Mouse (Mus musculus): ENCODE data around the gene Slc7a15. TPM values are rescaled to one million over a fixed set of nuclear protein-coding genes. Genes with fewer than 3 reads are reported as not detected.
"Not testable (repeated sequence)": the region's sequence is repeated elsewhere in the genome, so short reads cannot be mapped to it uniquely, and the experiment has no call there.

Gene Slc7a15
- polyA plus RNA-seq, 1 experiment, result 0.16 TPM

DNA sequence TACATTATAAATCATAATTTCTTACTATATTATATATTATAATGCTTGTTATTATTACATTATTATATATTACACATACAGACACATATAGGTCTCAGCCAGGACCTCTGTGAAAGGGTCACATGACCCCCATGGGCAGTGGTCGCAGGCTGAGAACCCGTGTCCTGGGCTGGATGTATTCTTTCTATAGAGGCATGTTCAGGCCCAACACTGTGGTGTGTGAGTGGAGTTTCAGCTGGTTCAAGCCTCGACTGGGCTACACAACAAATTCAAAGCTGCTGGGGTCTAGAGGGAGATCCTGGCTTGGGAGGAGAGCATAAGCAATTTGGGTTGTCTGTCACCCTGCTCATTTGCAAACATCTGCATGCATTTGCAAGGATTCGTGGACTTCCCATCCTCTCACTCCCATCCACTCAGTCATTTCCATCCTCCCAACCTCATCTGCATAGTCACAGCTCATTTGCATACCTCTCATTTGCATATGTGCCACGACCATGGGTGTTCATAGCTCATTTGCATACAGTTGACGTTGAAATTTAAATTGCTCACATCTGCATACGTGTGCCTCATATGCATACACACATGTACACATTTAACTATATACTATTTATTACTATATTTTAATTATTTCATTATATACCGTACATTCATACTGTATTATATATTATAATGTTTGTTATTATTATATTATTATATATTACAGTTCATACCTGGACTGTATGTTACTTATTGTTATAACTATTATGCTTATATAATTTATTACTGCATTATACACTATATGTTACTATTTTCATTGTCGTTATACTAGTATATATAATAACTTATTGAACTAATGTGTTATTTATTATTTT is 21.2 kb upstream of the Slc7a15 start:
- WGBS, result 95% methylated on average over 9 of the region's 9 CpGs
- Histone ChIP-seq H3K27me3 (ENCODE audit: control insufficient read depth, insufficient read depth, low read length) (no peaks in the 10 kb centered on the region), H3K36me3 (ENCODE audit: control insufficient read depth, insufficient read depth, low read length) (no peaks in the 10 kb centered on the region), H3K4me3 (ENCODE audit: control insufficient read depth, insufficient read depth, low read length) (no peak overlapping the region), H3K4me1 (replicated peaks; ENCODE audit: control insufficient read depth, insufficient read depth, low read length) (no peaks in the 10 kb centered on the region), H3K27ac (ENCODE audit: control insufficient read depth, insufficient read depth, low read length) (no peak overlapping the region)
- no peak for DNase-seq
- TF ChIP-seq CTCF (IDR thresholded peaks at IDR 0.05; ENCODE audit: borderline replicate concordance, control insufficient read depth, extremely low read depth, insufficient read depth, low read length, poor library complexity) (no peak), POLR2A (IDR thresholded peaks at IDR 0.05; ENCODE audit: control insufficient read depth, extremely low read depth, insufficient read depth, low read length, poor library complexity) (no peak)

- TF ChIP-seq POLR2A (IDR thresholded peaks at IDR 0.05; ENCODE audit: control insufficient read depth, extremely low read depth, insufficient read depth, low read length, poor library complexity) (no peak), CTCF (IDR thresholded peaks at IDR 0.05; ENCODE audit: borderline replicate concordance, control insufficient read depth, extremely low read depth, insufficient read depth, low read length, poor library complexity) (no peak)
- no peak overlapping the region for H3K27ac ChIP-seq (ENCODE audit: control insufficient read depth, insufficient read depth, low read length)
- no peak overlapping the region for H3K4me3 ChIP-seq (ENCODE audit: control insufficient read depth, insufficient read depth, low read length)
- no peaks in the 10 kb centered on the region for H3K27me3 ChIP-seq (ENCODE audit: control insufficient read depth, insufficient read depth, low read length)
- DNase-seq, result no peak
- H3K36me3 ChIP-seq (ENCODE audit: control insufficient read depth, insufficient read depth, low read length), result no peaks in the 10 kb centered on the region
- 96% methylated on average over 3 of the region's 3 CpGs for WGBS
- no peaks in the 10 kb centered on the region for H3K4me1 ChIP-seq (replicated peaks; ENCODE audit: control insufficient read depth, insufficient read depth, low read length)
These were observed 19.4 kb upstream of the Slc7a15 start for GRCm38 (mm10) chr12:8618271-8618670.

DNA sequence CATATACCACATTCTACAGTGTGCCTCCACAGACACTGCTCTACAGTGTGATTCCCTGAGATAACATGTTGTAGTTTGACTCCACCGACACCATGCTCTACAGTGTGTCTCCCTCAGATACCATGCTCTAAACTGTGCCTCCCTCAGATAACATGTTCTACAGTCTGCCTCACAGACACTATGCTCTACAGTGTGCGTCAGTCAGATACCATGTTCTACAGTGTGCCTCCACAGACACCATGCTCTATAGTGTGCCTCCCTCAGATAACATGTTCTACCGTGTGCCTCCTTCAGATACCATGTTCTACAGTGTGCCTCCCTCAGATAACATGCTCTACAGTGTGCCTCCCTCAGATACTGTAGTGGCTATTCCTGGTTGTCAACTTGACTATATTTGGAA is 10.2 kb upstream of the Slc7a15 start:
- WGBS, result 99% methylated on average over 3 of the region's 3 CpGs

GRCm38 (mm10) chr12:8595611-8596010 is 3.3 kb downstream of the Slc7a15 start:
- 96% methylated on average over 7 of the region's 7 CpGs for WGBS

More for the DNA sequence above, 10.2 kb upstream of the Slc7a15 start:
- no peaks in the 10 kb centered on the region for H3K4me1 ChIP-seq (replicated peaks; ENCODE audit: control insufficient read depth, insufficient read depth, low read length)
- H3K4me3 ChIP-seq (ENCODE audit: control insufficient read depth, insufficient read depth, low read length), result no peak overlapping the region
- H3K27ac ChIP-seq (ENCODE audit: control insufficient read depth, insufficient read depth, low read length), result no peak overlapping the region
- H3K27me3 ChIP-seq (ENCODE audit: control insufficient read depth, insufficient read depth, low read length), result no peaks in the 10 kb centered on the region
- H3K36me3 ChIP-seq (ENCODE audit: control insufficient read depth, insufficient read depth, low read length), result no peaks in the 10 kb centered on the region
- no peak for TF ChIP-seq POLR2A (IDR thresholded peaks at IDR 0.05; ENCODE audit: control insufficient read depth, extremely low read depth, insufficient read depth, low read length, poor library complexity)
- TF ChIP-seq CTCF (IDR thresholded peaks at IDR 0.05; ENCODE audit: borderline replicate concordance, control insufficient read depth, extremely low read depth, insufficient read depth, low read length, poor library complexity), result no peak
- no peak for DNase-seq

DNA sequence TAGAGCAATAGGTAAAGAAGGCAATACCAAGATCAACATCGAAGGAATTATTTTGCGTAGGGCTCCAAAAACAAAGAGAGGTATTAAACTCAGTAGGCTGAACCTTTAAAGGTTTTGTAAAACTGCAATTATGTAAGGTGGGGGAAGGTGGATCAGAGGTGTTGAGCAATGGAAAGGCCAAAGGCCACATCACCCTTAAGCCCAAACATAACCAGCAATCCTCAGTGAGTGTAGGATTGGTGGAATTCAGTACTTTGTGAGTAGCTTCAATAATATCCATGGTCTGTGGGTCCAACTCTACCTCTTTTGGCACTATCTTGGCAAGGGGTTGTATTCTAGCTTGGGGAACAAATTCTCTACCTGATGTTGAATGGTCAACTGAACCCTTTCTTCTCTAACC is 7.5 kb downstream of the Slc7a15 start:
- 98% methylated on average over 2 of the region's 2 CpGs for WGBS
- H3K27ac ChIP-seq (ENCODE audit: control insufficient read depth, insufficient read depth, low read length), result not testable (repeated sequence)

More at GRCm38 (mm10) chr12:8595611-8596010, 3.3 kb downstream of the Slc7a15 start:
- Histone ChIP-seq H3K36me3 (ENCODE audit: control insufficient read depth, insufficient read depth, low read length) (no peaks in the 10 kb centered on the region), H3K4me1 (replicated peaks; ENCODE audit: control insufficient read depth, insufficient read depth, low read length) (no peaks in the 10 kb centered on the region), H3K27ac (ENCODE audit: control insufficient read depth, insufficient read depth, low read length) (no peak overlapping the region), H3K27me3 (ENCODE audit: control insufficient read depth, insufficient read depth, low read length) (no peaks in the 10 kb centered on the region), H3K4me3 (ENCODE audit: control insufficient read depth, insufficient read depth, low read length) (no peak overlapping the region)
- TF ChIP-seq POLR2A (IDR thresholded peaks at IDR 0.05; ENCODE audit: control insufficient read depth, extremely low read depth, insufficient read depth, low read length, poor library complexity) (no peak), CTCF (IDR thresholded peaks at IDR 0.05; ENCODE audit: borderline replicate concordance, control insufficient read depth, extremely low read depth, insufficient read depth, low read length, poor library complexity) (no peak)
- no peak for DNase-seq

GRCm38 (mm10) chr12:8573405-8573804 is 25.5 kb downstream of the Slc7a15 start:
- 80% methylated on average over 11 of the region's 11 CpGs for WGBS
- H3K27me3 ChIP-seq (ENCODE audit: control insufficient read depth, insufficient read depth, low read length), result no peaks in the 10 kb centered on the region
- H3K4me1 ChIP-seq (replicated peaks; ENCODE audit: control insufficient read depth, insufficient read depth, low read length), result no peaks in the 10 kb centered on the region
- no peak overlapping the region for H3K4me3 ChIP-seq (ENCODE audit: control insufficient read depth, insufficient read depth, low read length)
- H3K36me3 ChIP-seq (ENCODE audit: control insufficient read depth, insufficient read depth, low read length), result no peaks in the 10 kb centered on the region
- no peak overlapping the region for H3K27ac ChIP-seq (ENCODE audit: control insufficient read depth, insufficient read depth, low read length)
- TF ChIP-seq CTCF (IDR thresholded peaks at IDR 0.05; ENCODE audit: borderline replicate concordance, control insufficient read depth, extremely low read depth, insufficient read depth, low read length, poor library complexity), result no peak
- TF ChIP-seq POLR2A (IDR thresholded peaks at IDR 0.05; ENCODE audit: control insufficient read depth, extremely low read depth, insufficient read depth, low read length, poor library complexity), result no peak
- no peak for DNase-seq

More for the DNA sequence above, 7.5 kb downstream of the Slc7a15 start:
- H3K4me3 ChIP-seq (ENCODE audit: control insufficient read depth, insufficient read depth, low read length); H3K4me1 ChIP-seq (replicated peaks; ENCODE audit: control insufficient read depth, insufficient read depth, low read length); H3K27me3 ChIP-seq (ENCODE audit: control insufficient read depth, insufficient read depth, low read length); DNase-seq; H3K36me3 ChIP-seq (ENCODE audit: control insufficient read depth, insufficient read depth, low read length): not testable (repeated sequence)

DNA sequence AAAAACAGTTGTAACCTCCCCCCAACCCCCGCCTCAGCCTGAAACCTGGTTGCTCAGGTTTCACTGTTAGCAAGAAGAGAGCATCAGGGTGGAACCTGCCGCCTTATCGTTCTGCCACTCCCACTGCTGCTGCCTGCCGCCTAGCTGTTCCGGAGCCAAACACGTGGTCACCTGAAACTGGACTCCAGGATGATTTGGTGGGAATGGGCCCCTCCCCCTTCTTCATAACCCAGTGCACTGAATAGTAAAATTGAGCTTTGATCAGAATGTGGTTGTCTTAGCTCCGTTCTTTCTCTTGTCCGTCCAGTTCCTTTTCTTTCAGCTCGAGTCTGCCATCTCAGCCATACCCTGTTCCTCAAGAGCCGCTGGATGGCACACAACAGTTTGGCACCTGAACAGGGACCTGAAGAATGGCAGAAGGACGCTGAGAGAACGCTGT is 26.9 kb downstream of the Slc7a15 start:
- not testable (repeated sequence) for DNase-seq; H3K4me1 ChIP-seq (replicated peaks; ENCODE audit: control insufficient read depth, insufficient read depth, low read length); H3K4me3 ChIP-seq (ENCODE audit: control insufficient read depth, insufficient read depth, low read length); H3K36me3 ChIP-seq (ENCODE audit: control insufficient read depth, insufficient read depth, low read length); H3K27ac ChIP-seq (ENCODE audit: control insufficient read depth, insufficient read depth, low read length); H3K27me3 ChIP-seq (ENCODE audit: control insufficient read depth, insufficient read depth, low read length)
- WGBS, result 44% methylated on average over 12 of the region's 12 CpGs

DNA sequence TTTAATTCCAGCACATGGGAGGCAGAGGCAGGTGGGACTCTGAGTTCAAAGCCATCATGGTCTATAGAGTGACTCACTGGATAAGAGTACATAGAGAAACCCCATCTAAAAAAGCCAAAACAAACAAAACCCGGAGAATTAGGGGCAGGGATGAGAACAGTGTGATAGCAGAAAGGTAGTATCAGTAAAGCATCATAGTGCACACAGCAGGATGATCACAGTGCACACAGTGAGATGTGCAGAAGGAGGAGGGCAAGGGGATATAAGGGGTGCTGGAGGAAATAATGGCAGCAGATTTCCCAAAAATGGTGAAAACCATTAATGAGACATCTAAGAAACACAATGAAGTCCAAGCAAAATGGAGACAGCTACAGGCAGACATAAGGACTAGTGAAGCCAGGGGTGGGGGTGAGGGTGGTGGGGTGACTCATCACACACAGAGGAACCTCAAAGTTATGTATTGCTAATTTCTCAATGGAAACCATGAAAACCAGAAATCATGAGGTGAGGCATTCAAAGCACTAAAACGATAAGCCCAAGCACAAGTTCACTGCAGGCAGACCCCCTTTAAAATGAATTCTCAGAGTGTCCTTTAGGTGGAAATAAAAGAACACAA is 27.5 kb downstream of the Slc7a15 start:
- H3K36me3 ChIP-seq (ENCODE audit: control insufficient read depth, insufficient read depth, low read length); H3K4me3 ChIP-seq (ENCODE audit: control insufficient read depth, insufficient read depth, low read length); H3K27ac ChIP-seq (ENCODE audit: control insufficient read depth, insufficient read depth, low read length); H3K27me3 ChIP-seq (ENCODE audit: control insufficient read depth, insufficient read depth, low read length); DNase-seq; H3K4me1 ChIP-seq (replicated peaks; ENCODE audit: control insufficient read depth, insufficient read depth, low read length): not testable (repeated sequence)
- WGBS, result 87% methylated on average over 2 of the region's 2 CpGs

- H3K27me3 ChIP-seq (ENCODE audit: control insufficient read depth, insufficient read depth, low read length); H3K4me3 ChIP-seq (ENCODE audit: control insufficient read depth, insufficient read depth, low read length); DNase-seq; H3K27ac ChIP-seq (ENCODE audit: control insufficient read depth, insufficient read depth, low read length); H3K4me1 ChIP-seq (replicated peaks; ENCODE audit: control insufficient read depth, insufficient read depth, low read length); H3K36me3 ChIP-seq (ENCODE audit: control insufficient read depth, insufficient read depth, low read length): not testable (repeated sequence)
- WGBS, result 99% methylated on average over 8 of the region's 8 CpGs
These were observed 36.7 kb downstream of the Slc7a15 start for GRCm38 (mm10) chr12:8562213-8562612.

Measured in thymus, adult 2 months (tissue).